Mouse (Mus musculus) limb, embryonic 14.5 days (tissue): ENCODE results near the gene Vwa7. TPM values are rescaled to one million over a fixed set of nuclear protein-coding genes. Genes with fewer than 3 reads are reported as not detected.

Source experiments
- ATAC-seq: fragments of 200-750 bp; cut with Nextera tagmentation; 2 replicates; pipeline ENCODE4 v1.8.0; 2017; ENCODE audit warnings: low read depth, moderate number of reproducible peaks, moderate TSS enrichment; ENCODE audit not compliant: low FRiP score
- DNase-seq: peaks from one replicate; pipeline ENCODE4 v3.0.0-alpha.2; 2015; ENCODE audit warnings: low spot score
- H3K27ac ChIP-seq: fragments of 300-500 bp; sonication (generic); replicated peaks from 2 replicates; pipeline ENCODE4 v1.5.1; 2014; ENCODE audit warnings: low read depth, mild to moderate bottlenecking, low read length, moderate library complexity, mixed read lengths
- H3K27me3 ChIP-seq: fragments of 300-500 bp; sonication (generic); 2 replicates; pipeline ENCODE4 v1.6.1; 2014; ENCODE audit warnings: low read length, mixed read lengths; ENCODE audit not compliant: control insufficient read depth, insufficient read depth
- H3K36me3 ChIP-seq: fragments of 300-500 bp; sonication (generic); 2 replicates; pipeline ENCODE4 v1.6.1; 2014; ENCODE audit warnings: mild to moderate bottlenecking, low read length, moderate library complexity, mixed read lengths; ENCODE audit not compliant: control insufficient read depth, insufficient read depth
- H3K4me1 ChIP-seq: fragments of 300-500 bp; sonication (generic); 2 replicates; pipeline ENCODE4 v1.6.1; 2014; ENCODE audit warnings: antibody characterized with exemption, low read length, mixed read lengths; ENCODE audit not compliant: control insufficient read depth, insufficient read depth
- H3K4me2 ChIP-seq: fragments of 300-500 bp; sonication (generic); replicated peaks from 2 replicates; pipeline ENCODE4 v1.6.1; 2014; ENCODE audit warnings: low read depth, mild to moderate bottlenecking, low read length, moderate library complexity; ENCODE audit not compliant: severe bottlenecking
- H3K4me3 ChIP-seq: fragments of 300-500 bp; sonication (generic); replicated peaks from 2 replicates; pipeline ENCODE4 v1.5.1; 2014; ENCODE audit warnings: low read length
- H3K9ac ChIP-seq: fragments of 300-500 bp; sonication (generic); 2 replicates; pipeline ENCODE4 v1.6.1; 2014; ENCODE audit warnings: mild to moderate bottlenecking, low read depth, low read length, moderate library complexity; ENCODE audit not compliant: severe bottlenecking
- H3K9me3 ChIP-seq: fragments of 300-500 bp; sonication (generic); 2 replicates; pipeline ENCODE4 v1.6.1; 2016; ENCODE audit warnings: low read length; ENCODE audit not compliant: control insufficient read depth
- POLR2A ChIP-seq: fragments of 200-500 bp; IDR thresholded peaks from 2 replicates; pipeline ENCODE4 v1.8.0; 2012; ENCODE audit warnings: inconsistent platforms, mild to moderate bottlenecking, moderate library complexity, borderline replicate concordance; ENCODE audit not compliant: insufficient read depth, insufficient read length; ENCODE audit errors: extremely low read depth
- WGBS: fragments of 180-500 bp; shearing (Covaris S2); extraction: QIAGEN DNeasy Blood & Tissue Kit; methylation state at CpG from one replicate; pipeline ENCODE4 v1.1.7; 2014; 5-methylcytosine and 5-hydroxymethylcytosine counted together
- polyA plus RNA-seq, 2 experiments: library from polyadenylated mRNA; depleted of rRNA in 1 of 2; stranded (reverse) in 1 of 2; unstranded in 1 of 2; fragments of >200 nt; fragmentation: Nextera tagmentation in 1 of 2; extraction: Ambion mirVana in 1 of 2; gene quantifications; 2 replicates each; pipeline versions ENCODE4 v1.2.1 to v1.2.3; 2012 to 2014

Vwa7 gene
- polyA plus RNA-seq, 2 experiments: 0.15 to 0.64 TPM

- Histone ChIP-seq H3K27me3 (no peaks in the 10 kb centered on the region), H3K4me1 (peaks cover 5% of the 10 kb centered on the region; the same call in 1 of the 2 replicates), H3K9ac (no peak overlapping the region), H3K9me3 (no peaks in the 10 kb centered on the region), H3K4me3 (no peak overlapping the region), H3K36me3 (peaks cover 23% of the 10 kb centered on the region), H3K4me2 (no peak overlapping the region), H3K27ac (no peak overlapping the region)
- ATAC-seq (no peak), DNase-seq (no peak)
- 65% methylated on average over 11 of the region's 11 CpGs for WGBS
- no peak for TF ChIP-seq POLR2A
These were observed 3.5 kb downstream of the Vwa7 start for GRCm38 (mm10) chr17:35019894-35020293.

- Histone ChIP-seq H3K9ac (no peak overlapping the region), H3K4me1 (peaks cover 5% of the 10 kb centered on the region; the same call in 1 of the 2 replicates)
- WGBS: 86% methylated on average over 8 of the region's 8 CpGs
These were observed 4.2 kb downstream of the Vwa7 start for GRCm38 (mm10) chr17:35020551-35020950.

GRCm38 (mm10) chr17:35021163-35021808 is 4.9 kb downstream of the Vwa7 start:
- 13% methylated on average over 16 of the region's 17 CpGs for WGBS
- peaks cover 9% of the 10 kb centered on the region for H3K36me3 ChIP-seq
- H3K4me1 ChIP-seq: peaks cover 10% of the 10 kb centered on the region
- no peak for TF ChIP-seq POLR2A
- peak; percentile 70 for ATAC-seq
- no peaks in the 10 kb centered on the region for H3K9me3 ChIP-seq
- H3K9ac ChIP-seq: no peak overlapping the region
- H3K4me2 ChIP-seq: peak overlapping the region; percentile 30
- H3K27ac ChIP-seq: no peak overlapping the region
- H3K27me3 ChIP-seq: no peaks in the 10 kb centered on the region
- no peak overlapping the region for H3K4me3 ChIP-seq
- DNase-seq: peak; percentile 61

More at GRCm38 (mm10) chr17:35020551-35020950, 4.2 kb downstream of the Vwa7 start:
- peaks cover 16% of the 10 kb centered on the region for H3K36me3 ChIP-seq
- no peak overlapping the region for H3K4me3 ChIP-seq
- no peak for ATAC-seq
- H3K27me3 ChIP-seq: no peaks in the 10 kb centered on the region
- TF ChIP-seq POLR2A: no peak
- DNase-seq: no peak
- no peak overlapping the region for H3K4me2 ChIP-seq
- H3K9me3 ChIP-seq: no peaks in the 10 kb centered on the region
- H3K27ac ChIP-seq: no peak overlapping the region

GRCm38 (mm10) chr17:35021842-35022477 is 5.6 kb downstream of the Vwa7 start:
- no peak for TF ChIP-seq POLR2A
- H3K4me2 ChIP-seq: no peak overlapping the region
- H3K9ac ChIP-seq: no peak overlapping the region
- H3K9me3 ChIP-seq: no peaks in the 10 kb centered on the region
- no peak overlapping the region for H3K27ac ChIP-seq
- H3K4me3 ChIP-seq: no peak overlapping the region
- H3K36me3 ChIP-seq: peaks cover 2% of the 10 kb centered on the region; the same call in 1 of the 2 replicates
- ATAC-seq: no peak
- no peak for DNase-seq
- no peaks in the 10 kb centered on the region for H3K27me3 ChIP-seq
- 66% methylated on average over 6 of the region's 6 CpGs for WGBS
- H3K4me1 ChIP-seq: peaks cover 11% of the 10 kb centered on the region

GRCm38 (mm10) chr17:35022541-35023060 is 6.2 kb downstream of the Vwa7 start:
- no peak for DNase-seq
- WGBS: 92% methylated on average over 8 of the region's 8 CpGs
- Histone ChIP-seq H3K27me3 (no peaks in the 10 kb centered on the region), H3K9me3 (no peaks in the 10 kb centered on the region), H3K4me1 (peaks cover 16% of the 10 kb centered on the region), H3K4me3 (no peak overlapping the region), H3K9ac (no peak overlapping the region), H3K36me3 (no peaks in the 10 kb centered on the region), H3K4me2 (no peak overlapping the region), H3K27ac (no peak overlapping the region)
- no peak for ATAC-seq
- TF ChIP-seq POLR2A: no peak
